Mouse (Mus musculus) liver, adult 2 months (tissue): ENCODE results near the gene Abi1.

Experiments used
- CTCF ChIP-seq: fragments of 200-500 bp; IDR thresholded peaks from 2 replicates; pipeline ENCODE4 v1.5.1; 2011; ENCODE audit warnings: low read depth, low read length, control low read depth
- POLR2A ChIP-seq: fragments of 200-500 bp; IDR thresholded peaks from 2 replicates; pipeline ENCODE4 v1.6.1; 2011; ENCODE audit warnings: low read length, control low read depth; ENCODE audit not compliant: insufficient read depth; ENCODE audit errors: extremely low read depth

DNA sequence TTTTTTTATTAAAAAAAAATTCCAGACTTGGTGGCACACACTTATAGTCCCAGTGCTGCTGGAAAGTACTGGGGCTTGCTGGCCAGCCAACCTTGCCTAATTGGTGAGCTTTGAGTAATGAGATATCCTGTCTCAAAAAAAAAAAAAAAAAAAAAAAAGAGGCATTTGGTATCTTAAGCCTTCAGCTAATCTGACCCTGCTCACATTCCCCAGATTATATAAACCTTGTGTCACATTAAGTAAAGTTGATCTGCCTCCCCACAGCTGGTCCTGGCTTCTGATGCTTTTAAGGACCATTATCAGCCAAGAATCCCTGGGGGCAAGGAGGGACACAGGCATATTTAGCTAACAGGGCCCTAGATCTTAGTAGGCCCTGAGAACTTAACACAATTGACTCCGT is 5.7 kb upstream of the Abi1 start:
- TF ChIP-seq POLR2A, result no peak
- no peak for TF ChIP-seq CTCF
